Mouse (Mus musculus): ENCODE results near the gene Gm6370. TPM values are rescaled to one million over a fixed set of nuclear protein-coding genes. Genes with fewer than 3 reads are reported as not detected.
"Not testable (repeated sequence)": the region's sequence is repeated elsewhere in the genome, so short reads cannot be mapped to it uniquely, and the experiment has no call there.

The Gm6370 gene
- polyA plus RNA-seq, 1 experiment from 2014 or later = not detected

DNA sequence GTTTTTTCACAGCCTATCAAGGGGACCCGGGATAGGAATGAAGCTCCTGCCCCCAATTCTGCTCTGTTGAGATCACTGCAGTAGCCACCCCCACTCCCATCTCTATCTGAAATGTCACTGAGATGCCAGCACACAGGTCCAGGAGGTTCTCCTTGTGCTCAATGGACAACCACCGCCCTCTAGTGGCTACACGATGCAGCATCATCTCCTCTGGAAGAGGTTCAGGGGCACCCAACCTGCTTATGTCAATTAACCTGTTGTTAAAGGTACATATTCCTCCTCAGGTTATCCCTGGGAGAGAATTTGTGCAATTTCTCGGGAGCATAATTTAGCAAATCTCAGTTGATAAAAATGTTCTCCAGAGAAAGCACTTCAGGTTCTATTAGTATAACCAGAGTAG, 2.2 kb upstream of the Gm6370 start:
- H3K4me3 ChIP-seq; H3K27ac ChIP-seq; H3K4me1 ChIP-seq; DNase-seq (ENCODE audit: low spot score); H3K27me3 ChIP-seq (ENCODE audit: low read depth, poor library complexity, severe bottlenecking); H3K9me3 ChIP-seq (replicated peaks); H3K36me3 ChIP-seq: not testable (repeated sequence)
- WGBS = 17% methylated on average over 3 of the region's 4 CpGs

DNA sequence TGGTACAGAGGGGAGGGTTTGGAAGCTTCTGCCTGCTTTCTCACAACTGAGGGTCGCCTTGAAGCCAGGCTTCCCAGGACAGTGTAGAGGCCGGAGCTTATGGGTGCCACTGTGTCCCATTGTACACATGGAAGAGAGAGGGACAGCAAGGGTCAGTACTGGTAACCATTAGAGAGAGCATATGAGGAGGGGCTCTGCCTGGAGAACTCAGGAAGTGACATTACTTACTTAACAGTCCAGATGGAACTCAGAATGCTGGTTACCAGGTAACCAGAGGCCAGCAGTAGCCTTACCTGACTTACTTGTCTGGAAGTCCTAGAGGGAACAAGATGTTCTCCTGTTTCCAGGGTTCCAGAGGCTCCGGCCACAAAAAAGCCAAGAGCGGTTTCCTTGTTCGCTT, 10.9 kb downstream of the Gm6370 start, which contains the start of gene 4930449I24Rik:
Gene 4930449I24Rik (plus strand): TSS at position 301 of the 400 bp plus-strand sequence.
- not testable (repeated sequence) for H3K27ac ChIP-seq; H3K9me3 ChIP-seq (replicated peaks); H3K36me3 ChIP-seq; DNase-seq (ENCODE audit: low spot score); H3K4me3 ChIP-seq; H3K4me1 ChIP-seq; H3K27me3 ChIP-seq (ENCODE audit: low read depth, poor library complexity, severe bottlenecking)
- no CpG with 5 or more reads among the region's 5 CpGs for WGBS

DNA sequence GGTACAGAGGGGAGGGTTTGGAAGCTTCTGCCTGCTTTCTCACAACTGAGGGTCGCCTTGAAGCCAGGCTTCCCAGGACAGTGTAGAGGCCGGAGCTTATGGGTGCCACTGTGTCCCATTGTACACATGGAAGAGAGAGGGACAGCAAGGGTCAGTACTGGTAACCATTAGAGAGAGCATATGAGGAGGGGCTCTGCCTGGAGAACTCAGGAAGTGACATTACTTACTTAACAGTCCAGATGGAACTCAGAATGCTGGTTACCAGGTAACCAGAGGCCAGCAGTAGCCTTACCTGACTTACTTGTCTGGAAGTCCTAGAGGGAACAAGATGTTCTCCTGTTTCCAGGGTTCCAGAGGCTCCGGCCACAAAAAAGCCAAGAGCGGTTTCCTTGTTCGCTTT, 22.7 kb downstream of the Gm6370 start, which contains the start of gene Gm3402:
Gene Gm3402 (plus strand): TSS at position 301 of the 400 bp plus-strand sequence.
- not testable (repeated sequence) for DNase-seq (ENCODE audit: low spot score); H3K27ac ChIP-seq; H3K36me3 ChIP-seq; H3K4me1 ChIP-seq; H3K4me3 ChIP-seq; H3K27me3 ChIP-seq (ENCODE audit: low read depth, poor library complexity, severe bottlenecking); H3K9me3 ChIP-seq (replicated peaks)
- WGBS = 90% methylated on average over 2 of the region's 5 CpGs

DNA sequence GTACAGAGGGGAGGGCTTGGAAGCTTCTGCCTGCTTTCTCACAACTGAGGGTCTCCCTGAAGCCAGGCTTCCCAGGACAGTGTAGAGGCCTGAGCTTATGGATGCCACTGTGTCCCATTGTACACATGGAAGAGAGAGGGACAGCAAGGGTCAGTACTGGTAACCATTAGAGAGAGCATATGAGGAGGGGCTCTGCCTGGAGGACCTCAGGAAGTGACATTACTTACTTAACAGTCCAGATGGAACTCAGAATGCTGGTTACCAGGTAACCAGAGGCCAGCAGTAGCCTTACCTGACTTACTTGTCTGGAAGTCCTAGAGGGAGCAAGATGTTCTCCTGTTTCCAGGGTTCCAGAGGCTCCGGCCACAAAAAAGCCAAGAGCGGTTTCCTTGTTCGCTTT, 34.3 kb downstream of the Gm6370 start, which contains the start of gene Gm3404:
Gene Gm3404 (plus strand): TSS at position 301 of the 400 bp plus-strand sequence.
- H3K27me3 ChIP-seq (ENCODE audit: low read depth, poor library complexity, severe bottlenecking); H3K4me3 ChIP-seq; H3K9me3 ChIP-seq (replicated peaks); DNase-seq (ENCODE audit: low spot score); H3K4me1 ChIP-seq; H3K27ac ChIP-seq; H3K36me3 ChIP-seq: not testable (repeated sequence)
- 93% methylated on average over 3 of the region's 3 CpGs for WGBS

DNA sequence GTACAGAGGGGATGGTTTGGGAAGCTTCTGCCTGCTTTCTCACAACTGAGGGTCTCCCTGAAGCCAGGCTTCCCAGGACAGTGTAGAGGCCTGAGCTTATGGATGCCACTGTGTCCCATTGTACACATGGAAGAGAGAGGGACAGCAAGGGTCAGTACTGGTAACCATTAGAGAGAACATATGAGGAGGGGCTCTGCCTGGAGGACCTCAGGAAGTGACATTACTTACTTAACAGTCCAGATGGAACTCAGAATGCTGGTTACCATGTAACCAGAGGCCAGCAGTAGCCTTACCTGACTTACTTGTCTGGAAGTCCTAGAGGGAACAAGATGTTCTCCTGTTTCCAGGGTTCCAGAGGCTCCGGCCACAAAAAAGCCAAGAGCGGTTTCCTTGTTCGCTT, 46.2 kb downstream of the Gm6370 start, which contains the start of gene Gm3409:
Gene Gm3409 (plus strand): TSS at position 301 of the 400 bp plus-strand sequence.
- DNase-seq (ENCODE audit: low spot score); H3K27ac ChIP-seq: not testable (repeated sequence)

More for the DNA sequence above, 46.2 kb downstream of the Gm6370 start, which contains the start of gene Gm3409:
- WGBS = 87% methylated on average over 3 of the region's 3 CpGs
- H3K4me1 ChIP-seq; H3K4me3 ChIP-seq; H3K36me3 ChIP-seq; H3K9me3 ChIP-seq (replicated peaks); H3K27me3 ChIP-seq (ENCODE audit: low read depth, poor library complexity, severe bottlenecking): not testable (repeated sequence)

Other genes with a start within 250 kb of the Gm6370 start
- 4.1 and 4.8 TPM in 2 replicates for gene Wasf3, start 106.4 kb upstream of the Gm6370 start, polyA plus RNA-seq (2016; fragmentation: Nextera tagmentation; extraction: Ambion mirVana)
- gene Gm6408, start 9.4 kb upstream of the Gm6370 start, polyA plus RNA-seq (2016; fragmentation: Nextera tagmentation; extraction: Ambion mirVana) = not detected in 2 replicates
- gene 4930449I24Rik, start 11.0 kb downstream of the Gm6370 start, polyA plus RNA-seq (2016; fragmentation: Nextera tagmentation; extraction: Ambion mirVana) = not detected in 2 replicates
- not detected in 2 replicates for gene Gm3402, start 22.8 kb downstream of the Gm6370 start, polyA plus RNA-seq (2016; fragmentation: Nextera tagmentation; extraction: Ambion mirVana)
- gene Gm3404, start 34.4 kb downstream of the Gm6370 start, polyA plus RNA-seq (2016; fragmentation: Nextera tagmentation; extraction: Ambion mirVana) = not detected in 2 replicates
- gene Gm3409, start 46.3 kb downstream of the Gm6370 start, polyA plus RNA-seq (2016; fragmentation: Nextera tagmentation; extraction: Ambion mirVana) = not detected in 2 replicates
- not detected in 2 replicates for gene Gm3415, start 64.8 kb downstream of the Gm6370 start, polyA plus RNA-seq (2016; fragmentation: Nextera tagmentation; extraction: Ambion mirVana)
- gene Gpr12, start 93.9 kb downstream of the Gm6370 start, polyA plus RNA-seq (2016; fragmentation: Nextera tagmentation; extraction: Ambion mirVana) = 0.69 and 0.80 TPM in 2 replicates

Measured in limb, embryonic 10.5 days (tissue).